Comparison of ENCODE assay signal across 8 mouse cellular contexts in genomic region chr4:40238483-40239408, GRCm38 (mm10). TPM values are rescaled to one million over a fixed set of nuclear protein-coding genes. Genes with fewer than 3 reads are reported as not detected.
DNase-seq lines count a peak whose midpoint lies in the region; ATAC-seq and TF ChIP-seq lines count a peak whose summit lies in the region.

No protein-coding gene starts in this region.

- no peak for TF ChIP-seq CTCF in bone marrow macrophage, adult 2 months (IDR thresholded peaks at IDR 0.05; ENCODE audit: low read depth, low read length)
- TF ChIP-seq CTCF in testis, adult 2 months (IDR thresholded peaks at IDR 0.05; ENCODE audit: control insufficient read depth, insufficient read depth, insufficient replicate concordance, low read depth, low read length): no peak

- H3K9ac ChIP-seq in forebrain, embryonic 14.5 days (ENCODE audit: low read length): peak overlapping the region; percentile 55; the same call in 1 of the 2 replicates
- H3K9ac ChIP-seq in limb, embryonic 13.5 days: peak overlapping the region; percentile 72
- peak overlapping the region; percentile 64 for H3K9ac ChIP-seq in midbrain, embryonic 13.5 days (replicated peaks)

- no peaks in the 10 kb centered on the region for H3K9me3 ChIP-seq in forebrain, embryonic 14.5 days (replicated peaks; ENCODE audit: control insufficient read depth, low read length)
- H3K9me3 ChIP-seq in hindbrain, embryonic 10.5 days: no peaks in the 10 kb centered on the region
- H3K9me3 ChIP-seq in limb, embryonic 13.5 days: no peaks in the 10 kb centered on the region
- no peaks in the 10 kb centered on the region for H3K9me3 ChIP-seq in midbrain, embryonic 13.5 days

- peaks cover 14% of the 10 kb centered on the region for H3K4me1 ChIP-seq in bone marrow macrophage, adult 2 months (ENCODE audit: control insufficient read depth, insufficient read depth, low read length)
- peaks cover 3% of the 10 kb centered on the region; the same call in 1 of the 2 replicates for H3K4me1 ChIP-seq in forebrain, embryonic 14.5 days (ENCODE audit: control insufficient read depth, insufficient read depth, low read length)
- peaks cover 20% of the 10 kb centered on the region for H3K4me1 ChIP-seq in hindbrain, embryonic 10.5 days (replicated peaks)
- H3K4me1 ChIP-seq in limb, embryonic 13.5 days: peaks cover 9% of the 10 kb centered on the region; the same call in 1 of the 2 replicates
- H3K4me1 ChIP-seq in midbrain, embryonic 13.5 days (replicated peaks): peaks cover 19% of the 10 kb centered on the region
- H3K4me1 ChIP-seq in testis, adult 2 months (ENCODE audit: control insufficient read depth, insufficient read depth, low read length): peaks cover 13% of the 10 kb centered on the region

- DNase-seq in cerebellum, adult 9-10 months: no peak
- peak; percentile 25 for DNase-seq in forebrain, embryonic 14.5 days (ENCODE audit: low spot score)
- peak; percentile 20 for DNase-seq in hindbrain, embryonic 10.5 days (ENCODE audit: low spot score)

- no peaks in the 10 kb centered on the region for H3K27me3 ChIP-seq in forebrain, embryonic 14.5 days (replicated peaks; ENCODE audit: control insufficient read depth, insufficient read depth, low read length)
- H3K27me3 ChIP-seq in hindbrain, embryonic 10.5 days (ENCODE audit: insufficient read depth, poor library complexity, severe bottlenecking): no peaks in the 10 kb centered on the region
- no peaks in the 10 kb centered on the region for H3K27me3 ChIP-seq in limb, embryonic 13.5 days
- H3K27me3 ChIP-seq in midbrain, embryonic 13.5 days: no peaks in the 10 kb centered on the region; the same call in 1 of the 2 replicates
- H3K27me3 ChIP-seq in testis, adult 2 months (ENCODE audit: control insufficient read depth, insufficient read depth, low read length): no peaks in the 10 kb centered on the region

- under 1% methylated on average over 17 of the region's 17 CpGs for WGBS in forebrain, embryonic 14.5 days
- WGBS in hindbrain, embryonic 10.5 days: 4% methylated on average over 17 of the region's 17 CpGs
- 2% methylated on average over 17 of the region's 17 CpGs for WGBS in limb, embryonic 13.5 days
- 2% methylated on average over 17 of the region's 17 CpGs for WGBS in midbrain, embryonic 13.5 days

- TF ChIP-seq POLR2A in bone marrow macrophage, adult 2 months (IDR thresholded peaks at IDR 0.05; ENCODE audit: borderline replicate concordance, low read depth, low read length): no peak
- no peak for TF ChIP-seq POLR2A in testis, adult 2 months (IDR thresholded peaks at IDR 0.05; ENCODE audit: control insufficient read depth, low read depth, low read length)

- ATAC-seq in cerebellum, adult (ENCODE audit: insufficient number of reproducible peaks, low FRiP score, low TSS enrichment): peak; percentile 45; the same call in 1 of the 2 replicates
- peak; percentile 61; the same call in 1 of the 2 replicates for ATAC-seq in forebrain, embryonic 14.5 days
- ATAC-seq in limb, embryonic 13.5 days (ENCODE audit: low FRiP score, low read depth): peak; percentile 67; the same call in 1 of the 2 replicates
- peak; percentile 64 for ATAC-seq in midbrain, embryonic 13.5 days

- H3K4me3 ChIP-seq in bone marrow macrophage, adult 2 months (ENCODE audit: insufficient read depth, low read length): peak overlapping the region; percentile 91
- peak overlapping the region; percentile 41 for H3K4me3 ChIP-seq in forebrain, embryonic 14.5 days (ENCODE audit: low read depth, low read length)
- peak overlapping the region; percentile 60 for H3K4me3 ChIP-seq in hindbrain, embryonic 10.5 days
- H3K4me3 ChIP-seq in limb, embryonic 13.5 days: peak overlapping the region; percentile 64
- peak overlapping the region; percentile 47 for H3K4me3 ChIP-seq in midbrain, embryonic 13.5 days (replicated peaks)
- peak overlapping the region; percentile 48 for H3K4me3 ChIP-seq in testis, adult 2 months (ENCODE audit: control insufficient read depth, low read depth, low read length)

- peak overlapping the region; percentile 82 for H3K4me2 ChIP-seq in forebrain, embryonic 14.5 days (ENCODE audit: low read length)
- H3K4me2 ChIP-seq in limb, embryonic 13.5 days (replicated peaks): peak overlapping the region; percentile 87
- peak overlapping the region; percentile 78 for H3K4me2 ChIP-seq in midbrain, embryonic 13.5 days (replicated peaks)

- no peaks in the 10 kb centered on the region for H3K36me3 ChIP-seq in forebrain, embryonic 14.5 days (ENCODE audit: control insufficient read depth, insufficient read depth, low read length)
- no peaks in the 10 kb centered on the region for H3K36me3 ChIP-seq in hindbrain, embryonic 10.5 days
- H3K36me3 ChIP-seq in limb, embryonic 13.5 days: peaks cover 3% of the 10 kb centered on the region
- no peaks in the 10 kb centered on the region for H3K36me3 ChIP-seq in midbrain, embryonic 13.5 days
- no peaks in the 10 kb centered on the region for H3K36me3 ChIP-seq in testis, adult 2 months (ENCODE audit: control insufficient read depth, insufficient read depth, low read length)

- H3K27ac ChIP-seq in bone marrow macrophage, adult 2 months (ENCODE audit: insufficient read depth, low read depth, low read length): peak overlapping the region; percentile 58; the same call in 1 of the 2 replicates
- no peak overlapping the region for H3K27ac ChIP-seq in forebrain, embryonic 14.5 days (ENCODE audit: low read depth, low read length)
- H3K27ac ChIP-seq in hindbrain, embryonic 10.5 days: peak overlapping the region; percentile 62
- peak overlapping the region; percentile 33; the same call in 1 of the 2 replicates for H3K27ac ChIP-seq in limb, embryonic 13.5 days
- H3K27ac ChIP-seq in midbrain, embryonic 13.5 days: no peak overlapping the region
- H3K27ac ChIP-seq in testis, adult 2 months (ENCODE audit: control insufficient read depth, insufficient read depth, low read depth, low read length): peak overlapping the region; percentile 39; the same call in 1 of the 2 replicates

RNA-seq across cellular contexts. Expression of gene Ddx58, which starts 0.9 kb away (rescaled TPM):
- polyA plus RNA-seq in bone marrow macrophage, adult 2 months (2012; ENCODE audit: insufficient read depth, insufficient read length, missing spikeins): 90.7 and 91.2 TPM in 2 replicates
- polyA plus RNA-seq in forebrain, embryonic 14.5 days (2014; fragmentation: Nextera tagmentation; extraction: Ambion mirVana): 1.9 TPM in 2 replicates
- 2.1 and 4.2 TPM in 2 replicates for polyA plus RNA-seq in hindbrain, embryonic 10.5 days (2016; fragmentation: Nextera tagmentation; extraction: Ambion mirVana)
- 10.2 and 10.9 TPM in 2 replicates for polyA plus RNA-seq in limb, embryonic 13.5 days (2015; fragmentation: Nextera tagmentation; extraction: Ambion mirVana)
- 3.0 and 3.1 TPM in 2 replicates for polyA plus RNA-seq in midbrain, embryonic 13.5 days (2015; fragmentation: Nextera tagmentation; extraction: Ambion mirVana)
- 2.3 and 2.8 TPM in 2 replicates for polyA plus RNA-seq in testis, adult 2 months (2012; rRNA removed)

RNA-seq across cellular contexts. Expression of gene Smim27, which starts 30.6 kb away (rescaled TPM):
- polyA plus RNA-seq in bone marrow macrophage, adult 2 months (2012; ENCODE audit: insufficient read depth, insufficient read length, missing spikeins): 22.6 and 23.6 TPM in 2 replicates
- polyA plus RNA-seq in forebrain, embryonic 14.5 days (2014; fragmentation: Nextera tagmentation; extraction: Ambion mirVana): 20.9 and 21.2 TPM in 2 replicates
- polyA plus RNA-seq in hindbrain, embryonic 10.5 days (2016; fragmentation: Nextera tagmentation; extraction: Ambion mirVana): 26.0 and 26.6 TPM in 2 replicates
- polyA plus RNA-seq in limb, embryonic 13.5 days (2015; fragmentation: Nextera tagmentation; extraction: Ambion mirVana): 30.8 and 33.6 TPM in 2 replicates
- polyA plus RNA-seq in midbrain, embryonic 13.5 days (2015; fragmentation: Nextera tagmentation; extraction: Ambion mirVana): 20.9 and 23.0 TPM in 2 replicates
- 3.0 and 3.8 TPM in 2 replicates for polyA plus RNA-seq in testis, adult 2 months (2012; rRNA removed)

RNA-seq across cellular contexts. Expression of gene Topors, which starts 30.9 kb away (rescaled TPM):
- 23.5 and 25.5 TPM in 2 replicates for polyA plus RNA-seq in bone marrow macrophage, adult 2 months (2012; ENCODE audit: insufficient read depth, insufficient read length, missing spikeins)
- polyA plus RNA-seq in forebrain, embryonic 14.5 days (2014; fragmentation: Nextera tagmentation; extraction: Ambion mirVana): 33.4 and 38.7 TPM in 2 replicates
- polyA plus RNA-seq in hindbrain, embryonic 10.5 days (2016; fragmentation: Nextera tagmentation; extraction: Ambion mirVana): 38.4 and 45.2 TPM in 2 replicates
- polyA plus RNA-seq in limb, embryonic 13.5 days (2015; fragmentation: Nextera tagmentation; extraction: Ambion mirVana): 51.7 and 52.7 TPM in 2 replicates
- 35.0 and 36.7 TPM in 2 replicates for polyA plus RNA-seq in midbrain, embryonic 13.5 days (2015; fragmentation: Nextera tagmentation; extraction: Ambion mirVana)
- 10.9 and 13.9 TPM in 2 replicates for polyA plus RNA-seq in testis, adult 2 months (2012; rRNA removed)

RNA-seq across cellular contexts. Expression of gene Ndufb6, which starts 40.5 kb away (rescaled TPM):
- 73.8 and 76.3 TPM in 2 replicates for polyA plus RNA-seq in bone marrow macrophage, adult 2 months (2012; ENCODE audit: insufficient read depth, insufficient read length, missing spikeins)
- 295 and 325 TPM in 2 replicates for polyA plus RNA-seq in forebrain, embryonic 14.5 days (2014; fragmentation: Nextera tagmentation; extraction: Ambion mirVana)
- 317 and 344 TPM in 2 replicates for polyA plus RNA-seq in hindbrain, embryonic 10.5 days (2016; fragmentation: Nextera tagmentation; extraction: Ambion mirVana)
- 292 and 303 TPM in 2 replicates for polyA plus RNA-seq in limb, embryonic 13.5 days (2015; fragmentation: Nextera tagmentation; extraction: Ambion mirVana)
- 280 and 282 TPM in 2 replicates for polyA plus RNA-seq in midbrain, embryonic 13.5 days (2015; fragmentation: Nextera tagmentation; extraction: Ambion mirVana)
- 56.3 and 58.2 TPM in 2 replicates for polyA plus RNA-seq in testis, adult 2 months (2012; rRNA removed)

Comparison
In these comparisons a context has a peak if more than half of its experiments do, and no peak if none do; other contexts are left out.
1. H3K27ac ChIP-seq: peak in bone marrow macrophage, adult 2 months (single experiment), hindbrain, embryonic 10.5 days (single experiment), limb, embryonic 13.5 days (single experiment) and testis, adult 2 months (single experiment); none in forebrain, embryonic 14.5 days (single experiment) and midbrain, embryonic 13.5 days (single experiment).
2. H3K4me3 ChIP-seq: peak in every context shown above with its lines; median percentile 91 in bone marrow macrophage, adult 2 months; 64 in limb, embryonic 13.5 days; 60 in hindbrain, embryonic 10.5 days; 48 in testis, adult 2 months; 47 in midbrain, embryonic 13.5 days; 41 in forebrain, embryonic 14.5 days.
3. Peak in every context shown above with its lines, with median percentiles within 50 percentile points of each other: ATAC-seq, H3K4me2 ChIP-seq and H3K9ac ChIP-seq.